Mouse (Mus musculus) megakaryocyte, embryonic 14.5 days (primary cell): ENCODE data around the gene Gimap3.

Source experiments
- FLI1 ChIP-seq: IDR thresholded peaks from 2 replicates; pipeline ENCODE4 v1.6.1; 2012; ENCODE audit warnings: low read length, inconsistent platforms, mixed read lengths
- GATA1 ChIP-seq: IDR thresholded peaks from 3 replicates; pipeline ENCODE4 v1.6.1; 2012; ENCODE audit warnings: mixed read lengths, low read length, inconsistent platforms, borderline replicate concordance

DNA sequence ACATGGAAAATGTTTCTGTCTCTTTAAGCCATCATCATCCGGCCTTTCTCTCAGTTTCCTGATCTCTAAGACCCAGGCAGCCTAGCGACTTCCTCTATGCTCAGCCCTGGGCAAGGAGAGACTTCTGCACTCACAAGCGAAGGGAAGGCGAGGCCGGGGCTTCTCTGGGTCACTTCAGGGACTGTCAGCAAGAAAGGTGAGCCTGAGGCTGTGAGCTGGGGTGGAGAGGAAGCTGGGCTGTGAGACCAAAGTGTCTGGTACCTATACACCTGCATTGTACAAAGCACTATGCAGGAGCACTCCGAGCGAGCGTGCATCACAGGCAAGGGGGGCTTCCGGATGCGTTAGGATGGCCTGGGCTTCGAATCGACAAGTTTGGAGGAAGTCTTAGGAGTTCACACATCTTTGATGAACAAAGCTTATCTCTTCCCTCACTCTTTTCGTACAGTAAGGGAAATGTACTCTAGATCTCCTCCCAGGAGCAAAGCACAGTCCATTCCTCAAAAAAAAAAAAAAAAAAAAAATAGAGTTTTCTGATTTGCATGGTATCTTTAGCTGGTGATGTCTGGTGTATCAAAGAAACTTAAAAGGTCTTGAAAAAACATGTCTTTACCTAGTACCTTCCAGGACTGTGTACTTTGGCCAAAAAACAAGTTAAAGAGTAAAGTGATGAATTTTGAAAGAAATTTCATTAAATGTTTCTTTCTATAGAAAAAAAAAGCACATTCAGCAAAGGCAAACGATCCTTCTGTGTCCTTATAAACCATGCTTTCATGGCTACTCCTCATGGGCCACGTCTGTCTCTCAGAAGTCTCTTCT lies 31.5 kb downstream of the Gimap3 start, which contains the start of gene Gimap1:
- no peak; the same call in 2 of the 3 replicates for TF ChIP-seq GATA1
- 0 out of 2 replicates have a peak, but pooled peaks have one; percentile 35 for TF ChIP-seq FLI1
